Mouse (Mus musculus): ENCODE measurements around the gene Cby3.
"Not testable (repeated sequence)": the region's sequence is repeated elsewhere in the genome, so short reads cannot be mapped to it uniquely, and the experiment has no call there.

Cby3 gene

GRCm38 (mm10) chr11:50354162-50354561, at the start of gene Cby3:
Gene Cby3 (plus strand): TSS chr11:50354462.
- no peak for DNase-seq (ENCODE audit: low spot score)

GRCm38 (mm10) chr11:50312803-50313202, 41.5 kb upstream of the Cby3 start:
- DNase-seq (ENCODE audit: low spot score): no peak

DNA sequence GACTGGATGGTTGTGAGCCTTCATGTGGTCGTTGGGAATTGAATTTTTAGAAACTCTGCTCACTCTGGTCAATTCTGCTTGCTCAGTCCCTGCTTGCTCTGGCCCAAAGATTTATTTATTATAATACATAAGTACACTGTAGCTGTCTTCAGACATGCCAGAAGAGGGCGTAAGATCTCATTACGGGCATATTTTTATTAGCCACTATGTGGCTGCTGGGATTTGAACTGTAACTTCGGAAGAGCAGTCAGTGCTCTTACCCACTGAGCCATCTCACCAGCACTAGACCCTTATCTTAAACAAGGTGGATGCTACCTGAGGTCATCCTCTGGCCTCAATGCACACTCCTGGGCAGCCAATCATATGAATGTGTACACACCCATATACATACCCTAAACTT, 34.9 kb upstream of the Cby3 start:
- DNase-seq (ENCODE audit: low spot score): not testable (repeated sequence)

- no peak for DNase-seq (ENCODE audit: low spot score)
Measured at GRCm38 (mm10) chr11:50321239-50321638, 33.0 kb upstream of the Cby3 start.

- DNase-seq (ENCODE audit: low spot score): no peak
Measured at GRCm38 (mm10) chr11:50322345-50322744, 31.9 kb upstream of the Cby3 start.

DNA sequence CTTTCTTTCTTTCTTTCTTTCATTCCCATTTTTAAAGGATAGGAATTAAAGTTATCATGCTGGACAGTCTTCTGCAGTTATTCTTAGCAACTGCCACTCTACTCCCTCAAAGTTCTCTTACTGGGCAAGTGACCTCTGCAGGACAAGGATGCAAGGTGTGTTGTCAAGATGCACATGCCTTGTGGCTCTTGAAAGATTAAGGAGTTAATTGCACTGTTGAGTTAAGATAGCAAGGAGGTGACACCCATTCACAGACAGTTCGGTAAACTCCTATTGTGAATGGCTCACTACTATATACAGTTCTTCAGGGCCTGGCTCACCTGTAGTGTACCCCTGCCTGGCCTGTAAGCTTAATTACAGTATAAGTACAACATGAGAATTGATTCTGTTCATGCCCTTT, 30.4 kb upstream of the Cby3 start:
- no peak for DNase-seq (ENCODE audit: low spot score)

DNA sequence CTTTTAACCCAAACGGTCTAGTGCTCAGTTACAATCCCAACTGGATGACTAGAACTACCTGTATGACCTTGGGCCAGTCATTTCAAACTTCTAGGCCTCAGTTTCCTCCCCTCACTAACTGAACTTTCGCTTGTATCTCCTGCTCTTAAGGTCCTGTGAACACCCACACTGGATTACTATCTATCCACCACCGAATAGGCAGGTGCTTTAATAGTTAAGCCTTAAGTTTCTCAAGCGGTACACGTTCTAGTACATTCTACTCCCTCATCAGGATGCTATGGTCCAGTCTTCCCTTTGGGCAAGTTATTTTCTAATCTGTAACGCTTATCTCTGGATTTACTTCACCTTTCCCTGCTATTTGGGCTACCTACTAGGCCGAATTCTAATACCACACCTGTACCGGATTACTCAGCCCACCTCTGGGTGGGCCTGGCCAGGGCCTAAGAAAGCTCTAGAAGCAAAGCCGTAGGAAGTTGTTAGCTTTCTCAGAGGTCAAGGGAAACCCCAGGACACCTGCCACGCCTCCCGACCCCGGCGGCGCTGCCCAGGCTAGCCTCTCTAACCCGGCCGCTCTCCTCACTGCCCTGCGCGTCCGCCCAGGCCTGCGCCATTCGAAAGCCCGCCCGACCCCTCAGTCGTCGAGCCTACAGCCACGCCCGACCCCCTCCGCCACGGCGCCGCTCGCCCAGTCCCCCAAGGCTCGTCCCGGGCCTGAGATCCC, 29.4 kb upstream of the Cby3 start:
- DNase-seq (ENCODE audit: low spot score): peak; percentile 27

GRCm38 (mm10) chr11:50325496-50326301, 28.6 kb upstream of the Cby3 start, which contains the start of gene Canx:
Gene Canx (minus strand): TSS chr11:50325673.
- peak; percentile 99 for DNase-seq (ENCODE audit: low spot score)

GRCm38 (mm10) chr11:50326302-50326966, 27.8 kb upstream of the Cby3 start:
- DNase-seq (ENCODE audit: low spot score): no peak

DNA sequence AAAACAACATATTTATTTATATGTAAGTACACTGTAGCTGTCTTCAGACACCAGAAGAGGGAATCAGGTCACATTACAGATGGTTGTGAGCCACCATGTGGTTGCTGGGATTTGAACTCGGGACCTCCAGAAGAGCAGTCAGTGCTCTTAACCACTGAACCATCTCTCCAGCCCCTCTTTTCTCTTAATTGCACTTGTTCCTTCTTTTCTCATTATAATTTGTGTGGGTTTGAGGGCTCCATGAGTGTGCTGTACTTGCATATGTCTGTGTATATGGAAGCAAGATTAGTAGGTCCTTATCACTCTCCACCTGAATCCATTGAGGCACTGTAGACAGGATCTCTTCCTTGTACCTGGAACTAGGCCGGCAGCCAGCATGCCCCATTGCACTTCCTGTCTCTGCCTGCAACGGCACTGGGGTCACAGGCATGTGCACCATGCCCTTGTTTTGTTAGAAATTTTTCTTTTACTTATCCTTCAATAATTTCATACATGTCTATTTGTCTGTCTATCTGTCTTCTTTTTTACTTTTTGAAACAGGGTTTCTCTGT, 26.1 kb upstream of the Cby3 start:
- no peak for DNase-seq (ENCODE audit: low spot score)

DNA sequence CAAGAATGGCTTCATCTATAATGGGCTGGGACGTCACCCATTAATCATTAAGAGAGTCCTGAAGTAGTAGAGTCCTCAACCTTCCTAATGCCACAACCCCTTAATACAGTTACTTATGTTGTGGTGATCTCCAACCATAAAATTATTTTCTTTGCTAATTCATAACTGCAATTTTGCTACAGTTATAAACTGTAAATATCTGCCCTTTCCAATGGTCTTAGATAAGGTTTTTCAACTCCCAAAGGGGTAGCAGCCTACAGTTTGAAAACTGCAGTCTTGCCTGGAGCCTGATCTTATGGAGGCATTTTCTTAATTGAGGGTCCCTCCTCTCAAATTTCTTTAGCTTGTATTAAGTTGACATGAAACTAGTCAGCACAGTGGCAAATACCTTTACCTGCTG, 24.9 kb upstream of the Cby3 start:
- DNase-seq (ENCODE audit: low spot score): no peak

- no peak for DNase-seq (ENCODE audit: low spot score)
Measured at GRCm38 (mm10) chr11:50333181-50333580, 21.1 kb upstream of the Cby3 start.

DNA sequence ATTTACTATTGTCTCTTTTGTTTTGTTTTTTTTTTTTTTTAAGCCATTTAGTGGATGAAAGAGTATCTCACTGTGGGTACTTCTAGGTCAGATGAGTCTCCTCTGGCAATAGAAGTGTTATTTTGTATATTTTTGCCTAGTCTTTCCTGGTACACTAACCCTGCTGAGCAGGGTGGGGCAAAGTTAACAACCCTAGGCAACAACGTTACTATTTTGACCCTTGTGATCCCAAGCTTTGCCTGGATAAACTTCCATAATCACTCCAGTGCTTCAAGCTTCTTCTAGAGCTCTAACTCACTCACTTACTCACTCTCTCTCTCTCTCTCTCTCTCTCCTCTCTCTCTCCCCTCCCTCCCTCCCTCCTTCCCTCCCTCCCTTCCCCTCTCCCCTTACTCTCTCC, 18.1 kb upstream of the Cby3 start:
- no peak for DNase-seq (ENCODE audit: low spot score)

GRCm38 (mm10) chr11:50336891-50337290, 17.4 kb upstream of the Cby3 start:
- DNase-seq (ENCODE audit: low spot score): no peak

DNA sequence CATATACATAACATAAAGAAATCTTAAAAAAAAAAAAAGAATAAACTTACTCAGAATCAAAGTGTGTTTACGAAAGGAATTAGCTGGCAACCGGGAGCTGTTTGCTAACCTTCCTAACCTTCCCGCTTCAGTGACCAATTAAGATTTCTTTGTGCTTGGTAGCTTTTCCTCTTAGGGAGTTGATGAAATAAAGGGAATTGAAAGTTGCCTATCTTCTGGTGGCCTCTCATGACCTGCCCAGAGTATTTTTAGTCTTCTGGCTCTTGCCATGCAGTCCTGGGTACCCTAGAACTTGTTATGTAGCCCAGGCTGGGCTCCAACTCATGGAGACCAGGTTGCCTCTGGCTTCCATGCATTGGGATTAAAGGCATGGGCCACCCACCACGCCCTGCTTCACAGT, 8.8 kb upstream of the Cby3 start:
- no peak for DNase-seq (ENCODE audit: low spot score)

GRCm38 (mm10) chr11:50346256-50347032, 7.8 kb upstream of the Cby3 start:
- no peak for DNase-seq (ENCODE audit: low spot score)

GRCm38 (mm10) chr11:50352177-50352576, 2.1 kb upstream of the Cby3 start:
- no peak for DNase-seq (ENCODE audit: low spot score)

DNA sequence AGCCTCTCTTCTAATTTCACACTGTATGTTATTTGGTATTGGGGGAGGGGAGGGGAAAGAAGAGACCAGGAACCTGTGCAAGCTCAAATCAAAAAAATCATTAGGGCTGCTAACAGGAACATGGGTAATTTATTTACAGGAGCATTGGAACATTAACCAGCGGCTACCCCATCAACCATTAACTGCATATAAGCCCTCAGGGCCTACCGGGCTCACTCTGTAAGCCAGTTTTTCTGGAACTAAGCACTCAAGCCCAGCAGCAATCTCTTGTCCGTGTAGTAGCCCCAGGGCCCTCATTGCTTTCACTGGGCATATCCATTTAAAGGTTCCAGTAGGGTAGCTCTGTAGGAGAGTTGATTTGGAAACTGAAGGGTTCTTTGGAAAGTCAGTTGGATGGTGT, 589 bp downstream of the Cby3 start:
- no peak for DNase-seq (ENCODE audit: low spot score)

- DNase-seq (ENCODE audit: low spot score): peak; percentile 9
Measured at GRCm38 (mm10) chr11:50355395-50355794, 1.1 kb downstream of the Cby3 start.

DNA sequence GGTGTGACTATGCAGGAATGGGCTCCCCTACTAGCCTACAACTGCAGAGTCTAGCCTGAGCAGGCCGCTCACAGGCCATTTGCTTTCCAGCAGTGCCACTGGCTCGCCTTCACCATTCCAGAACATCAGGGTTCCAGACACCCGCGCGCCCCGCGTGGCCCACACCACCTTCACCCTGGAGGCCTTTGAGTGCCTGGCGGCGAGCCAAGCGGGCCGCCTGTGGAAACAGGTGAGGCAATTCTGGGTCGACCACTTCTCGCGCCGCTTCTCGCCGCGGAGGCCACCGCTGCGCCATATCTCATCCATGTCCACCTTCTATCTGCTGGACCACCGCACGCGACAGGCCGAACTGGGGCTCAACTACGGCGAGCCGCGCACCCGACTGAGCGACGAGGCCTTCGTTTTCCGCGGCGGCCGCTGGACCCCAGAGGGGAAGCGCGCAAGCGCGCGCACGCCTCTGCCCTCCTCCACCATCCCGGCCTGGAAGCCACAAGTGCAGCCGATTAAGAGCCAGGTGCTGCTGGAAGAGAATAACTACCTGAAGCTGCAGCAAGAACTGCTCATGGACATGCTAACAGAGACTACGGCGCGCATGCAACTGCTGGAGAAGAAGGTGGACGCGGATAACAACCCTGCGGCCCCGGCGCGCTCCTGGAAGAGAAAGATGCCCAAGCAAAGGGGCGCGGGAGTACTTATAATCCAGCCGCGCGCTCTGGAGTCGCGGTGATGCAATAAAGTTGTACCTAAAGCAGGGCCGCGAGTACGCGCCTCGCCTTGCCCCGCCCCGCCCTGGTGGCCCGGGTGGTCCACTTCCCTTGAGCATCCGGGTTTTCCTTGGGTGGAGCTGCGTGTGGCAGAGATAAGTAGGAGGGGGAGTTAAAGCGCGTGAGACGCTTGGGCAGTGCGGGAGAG, 4.9 kb downstream of the Cby3 start:
- peak; percentile 47 for DNase-seq (ENCODE audit: low spot score)

DNA sequence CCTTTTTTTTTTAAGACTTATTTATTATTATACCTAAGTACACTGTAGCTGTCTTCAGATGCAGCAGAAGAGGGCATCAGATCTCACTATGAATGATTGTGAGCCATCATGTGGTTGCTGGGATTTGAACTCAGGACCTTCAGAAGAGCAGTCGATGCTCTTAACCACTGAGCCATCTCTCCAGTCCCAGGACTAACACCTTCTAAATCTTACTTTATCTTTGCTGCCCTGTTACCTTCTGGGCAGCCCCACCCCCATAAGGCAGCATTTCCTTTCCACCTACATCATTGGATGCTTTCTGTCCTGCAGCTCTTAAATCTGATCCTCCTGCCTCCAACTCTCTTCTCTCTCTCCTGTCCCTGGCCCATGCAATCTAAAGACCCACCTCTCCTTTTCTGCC, 7.0 kb downstream of the Cby3 start:
- not testable (repeated sequence) for DNase-seq (ENCODE audit: low spot score)

Data from lung, postnatal 25 days (tissue).